Mouse (Mus musculus): Measurements from ENCODE around the gene 4930550C14Rik. TPM values are rescaled to one million over a fixed set of nuclear protein-coding genes. Genes with fewer than 3 reads are reported as not detected.

4930550C14Rik gene
- polyA plus RNA-seq, 1 experiment, result 0.12 TPM

- DNase-seq (ENCODE audit: low read depth, low spot score), result no peak
- WGBS, result 60% methylated on average over 8 of the region's 8 CpGs
Measured at GRCm38 (mm10) chr9:53402991-53403390, 866 bp downstream of the 4930550C14Rik start.

- WGBS, result 86% methylated on average over 6 of the region's 6 CpGs
- no peak for DNase-seq (ENCODE audit: low read depth, low spot score)
Measured at GRCm38 (mm10) chr9:53404050-53404752, 2.1 kb downstream of the 4930550C14Rik start.

- WGBS, result 36% methylated on average over 21 of the region's 21 CpGs
- no peak for DNase-seq (ENCODE audit: low read depth, low spot score)
Measured at GRCm38 (mm10) chr9:53404753-53405722, 2.9 kb downstream of the 4930550C14Rik start.

GRCm38 (mm10) chr9:53408548-53408947 lies 6.4 kb downstream of the 4930550C14Rik start:
- 36% methylated on average over 4 of the region's 4 CpGs for WGBS
- no peak for DNase-seq (ENCODE audit: low read depth, low spot score)

- 31% methylated on average over 2 of the region's 2 CpGs for WGBS
- DNase-seq (ENCODE audit: low read depth, low spot score), result peak; percentile 48
Measured at GRCm38 (mm10) chr9:53408953-53409361, 6.8 kb downstream of the 4930550C14Rik start.

GRCm38 (mm10) chr9:53409427-53409826 lies 7.3 kb downstream of the 4930550C14Rik start:
- WGBS, result 76% methylated on average over 3 of the region's 3 CpGs
- DNase-seq (ENCODE audit: low read depth, low spot score), result no peak

- DNase-seq (ENCODE audit: low read depth, low spot score), result no peak
- WGBS, result 50% methylated on average over 9 of the region's 9 CpGs
Measured at GRCm38 (mm10) chr9:53422133-53422896, 20.2 kb downstream of the 4930550C14Rik start.

- WGBS, result 91% methylated on average over 3 of the region's 3 CpGs
- DNase-seq (ENCODE audit: low read depth, low spot score), result no peak
Measured at GRCm38 (mm10) chr9:53426726-53427125, 24.6 kb downstream of the 4930550C14Rik start.

- no peak for DNase-seq (ENCODE audit: low read depth, low spot score)
- WGBS, result 34% methylated on average over 3 of the region's 3 CpGs
Measured at GRCm38 (mm10) chr9:53427638-53428037, 25.5 kb downstream of the 4930550C14Rik start.

- no peak for DNase-seq (ENCODE audit: low read depth, low spot score)
- 86% methylated on average over 14 of the region's 14 CpGs for WGBS
Measured at GRCm38 (mm10) chr9:53435830-53436570, 33.9 kb downstream of the 4930550C14Rik start.

- 86% methylated on average over 1 of the region's 1 CpGs for WGBS
- DNase-seq (ENCODE audit: low read depth, low spot score), result no peak
Measured at GRCm38 (mm10) chr9:53450609-53451008, 48.5 kb downstream of the 4930550C14Rik start.

GRCm38 (mm10) chr9:53452038-53452437 lies 49.9 kb downstream of the 4930550C14Rik start:
- WGBS, result over 99% methylated on average over 2 of the region's 2 CpGs

GRCm38 (mm10) chr9:53472806-53473518 lies 70.8 kb downstream of the 4930550C14Rik start:
- 88% methylated on average over 9 of the region's 9 CpGs for WGBS
- no peak for DNase-seq (ENCODE audit: low read depth, low spot score)

More at GRCm38 (mm10) chr9:53452038-53452437, 49.9 kb downstream of the 4930550C14Rik start:
- no peak for DNase-seq (ENCODE audit: low read depth, low spot score)

Other genes starting within 250 kb of the 4930550C14Rik start
- 1.7 and 2.4 TPM in 2 replicates for gene Ddx10, start 154.3 kb upstream of the 4930550C14Rik start, polyA plus RNA-seq (2012; rRNA removed)
- 2.6 and 7.5 TPM in 2 replicates for gene Exph5, start 100.7 kb upstream of the 4930550C14Rik start, polyA plus RNA-seq (2012; rRNA removed)
- 2.6 and 3.6 TPM in 2 replicates for gene Kdelc2, start 18.3 kb upstream of the 4930550C14Rik start, polyA plus RNA-seq (2012; rRNA removed)
- gene Atm, start 134.4 kb downstream of the 4930550C14Rik start, polyA plus RNA-seq (2012; rRNA removed), result 0.84 and 1.9 TPM in 2 replicates
- 1.1 and 2.6 TPM in 2 replicates for gene Npat, start 134.7 kb downstream of the 4930550C14Rik start, polyA plus RNA-seq (2012; rRNA removed)
- 27.9 and 32.8 TPM in 2 replicates for gene Acat1, start 208.1 kb downstream of the 4930550C14Rik start, polyA plus RNA-seq (2012; rRNA removed)

All from large intestine, adult 2 months (tissue).